Mouse (Mus musculus): ENCODE measurements at regions not wholly inside any gene's neighbourhood (a gene's known extent, or its start where the extent isn't known, plus 50 kb on each side); places are given as distances from the start of the nearest gene placed in this dataset.

DNA sequence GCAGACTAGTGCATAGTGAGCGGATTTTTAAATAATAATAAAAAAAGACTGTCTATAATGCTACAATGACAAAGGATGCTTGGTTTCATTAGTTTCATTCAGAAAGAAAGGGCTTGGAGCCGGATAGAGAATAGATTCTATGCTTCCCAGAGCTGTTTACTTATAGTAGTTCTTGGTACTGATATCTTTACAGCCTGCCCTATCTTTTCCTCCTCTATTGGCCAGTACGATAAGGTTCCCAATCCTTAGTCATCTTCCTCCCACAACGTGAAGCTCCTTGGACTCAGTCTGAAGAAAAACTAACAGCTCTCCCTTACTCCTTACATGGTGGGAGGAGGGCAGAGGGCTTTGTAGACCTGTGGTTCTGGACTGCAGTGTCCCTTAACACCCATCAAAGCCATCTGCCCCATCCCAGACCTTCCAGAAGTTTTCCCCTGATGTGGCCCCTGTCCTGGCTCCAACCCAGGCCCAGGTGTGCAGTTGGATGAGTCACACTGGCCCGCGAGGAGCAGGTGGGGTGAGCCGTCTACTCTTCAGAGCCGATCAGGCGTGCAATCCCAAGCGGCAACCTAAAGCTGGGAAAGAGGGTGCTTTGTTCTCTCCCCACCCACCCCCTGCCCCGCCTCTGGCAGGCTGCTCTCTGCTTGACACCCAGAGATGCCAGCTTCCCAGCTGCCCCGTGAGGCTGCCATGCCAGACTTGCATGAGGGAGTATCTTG is 262.2 kb downstream of the 1500009L16Rik start:
- no peak overlapping the region for H3K4me3 ChIP-seq
- WGBS = 46% methylated on average over 12 of the region's 12 CpGs
- H3K9me3 ChIP-seq = no peaks in the 10 kb centered on the region
- no peak overlapping the region for H3K4me2 ChIP-seq
- H3K4me1 ChIP-seq = no peaks in the 10 kb centered on the region
- no peak for ATAC-seq (replicated peaks)
- no peak overlapping the region for H3K9ac ChIP-seq
- H3K27me3 ChIP-seq (replicated peaks) = no peaks in the 10 kb centered on the region
- H3K27ac ChIP-seq = no peak overlapping the region
- no peaks in the 10 kb centered on the region for H3K36me3 ChIP-seq (replicated peaks)

DNA sequence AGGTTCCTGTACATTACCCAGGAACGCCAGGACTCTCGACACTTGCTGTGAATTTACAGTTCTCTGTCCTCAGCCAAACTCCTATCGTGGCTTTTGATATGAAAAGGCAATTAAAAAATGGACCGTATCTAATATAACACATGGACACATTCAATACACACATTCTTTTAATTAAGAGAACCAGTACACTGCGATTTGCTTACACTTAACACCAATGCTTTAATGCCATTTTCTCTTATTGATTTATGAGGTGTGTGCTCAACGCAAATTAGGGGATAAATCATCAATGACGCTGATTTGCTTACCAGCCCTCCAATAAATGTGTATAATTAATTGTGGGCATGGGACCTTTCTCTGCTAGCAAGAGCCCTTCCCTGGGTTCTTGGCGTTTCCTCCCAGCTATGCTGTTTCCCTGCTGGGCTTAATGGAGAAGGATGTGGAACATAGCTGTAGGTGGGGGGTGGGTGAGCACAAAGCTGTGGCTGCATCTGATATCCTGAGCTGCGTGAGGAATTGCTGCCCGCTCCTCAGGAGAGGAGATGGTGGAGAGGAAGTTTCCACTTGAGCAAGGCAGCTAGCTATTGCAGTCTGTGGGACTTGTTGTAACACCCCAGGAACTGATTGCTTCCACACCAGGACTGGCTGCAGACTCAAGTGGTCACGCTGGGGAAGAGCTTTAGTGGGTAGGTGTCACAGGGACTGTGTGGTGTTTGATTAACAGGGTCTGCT is 270.1 kb downstream of the 1500009L16Rik start:
- Histone ChIP-seq H3K4me2 (no peak overlapping the region), H3K36me3 (replicated peaks) (no peaks in the 10 kb centered on the region), H3K27me3 (replicated peaks) (no peaks in the 10 kb centered on the region), H3K9ac (no peak overlapping the region), H3K27ac (no peak overlapping the region), H3K4me3 (no peak overlapping the region), H3K4me1 (no peaks in the 10 kb centered on the region), H3K9me3 (no peaks in the 10 kb centered on the region)
- ATAC-seq (replicated peaks) = no peak
- WGBS = 85% methylated on average over 11 of the region's 11 CpGs

DNA sequence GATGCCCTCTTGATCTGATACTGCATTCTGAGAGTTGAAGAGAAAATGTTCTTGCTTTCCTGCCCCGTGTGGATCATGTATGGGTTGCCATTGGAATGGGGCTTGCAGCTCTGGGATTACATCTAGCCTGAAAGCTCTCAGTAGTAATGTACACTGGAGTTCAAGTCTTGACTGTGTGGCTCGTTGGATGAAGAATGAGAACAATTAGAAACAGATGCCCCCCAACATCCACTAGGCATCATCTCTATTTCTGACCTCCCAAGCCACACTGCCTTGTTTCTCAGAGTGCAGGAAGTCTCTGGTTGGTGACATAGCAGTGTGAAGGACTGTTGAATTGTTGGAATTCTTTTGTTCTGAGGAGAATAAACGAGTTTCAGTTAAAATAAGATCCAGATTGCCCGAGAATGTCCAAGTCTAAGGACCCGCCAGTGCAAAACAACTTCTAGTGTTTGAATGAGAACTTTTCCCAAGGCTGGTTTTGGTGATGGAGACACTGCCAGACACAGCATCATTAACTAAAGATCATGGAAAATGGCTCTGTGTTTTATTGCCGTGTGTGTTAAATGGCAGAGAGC is 272.4 kb downstream of the 1500009L16Rik start:
- Histone ChIP-seq H3K27me3 (replicated peaks) (no peaks in the 10 kb centered on the region), H3K4me2 (no peak overlapping the region), H3K4me1 (no peaks in the 10 kb centered on the region), H3K9me3 (no peaks in the 10 kb centered on the region), H3K27ac (no peak overlapping the region), H3K36me3 (replicated peaks) (no peaks in the 10 kb centered on the region), H3K9ac (no peak overlapping the region), H3K4me3 (no peak overlapping the region)
- ATAC-seq (replicated peaks) = no peak
- WGBS = 70% methylated on average over 6 of the region's 6 CpGs

DNA sequence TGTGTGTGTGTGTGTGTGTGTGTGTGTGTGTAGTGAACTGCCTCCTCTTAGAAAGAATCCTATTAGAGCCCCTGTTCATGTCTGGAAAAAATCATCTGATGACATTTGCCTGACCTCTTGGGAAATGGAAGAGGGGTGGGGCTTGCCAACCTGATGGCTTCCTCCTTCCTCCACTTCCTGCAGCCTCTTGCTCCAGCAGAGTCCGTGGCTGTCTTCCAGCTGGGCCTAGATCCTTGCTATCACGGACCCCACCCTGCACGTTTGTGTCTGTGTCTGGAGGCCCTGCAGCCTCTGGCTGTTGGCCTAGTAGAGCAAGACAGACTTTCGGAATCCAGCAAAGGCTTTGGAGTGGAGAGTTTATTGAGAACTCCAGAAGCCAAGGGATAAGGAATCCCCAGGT is 273.2 kb downstream of the 1500009L16Rik start:
- no peak overlapping the region for H3K4me2 ChIP-seq
- H3K9ac ChIP-seq = no peak overlapping the region
- 91% methylated on average over 4 of the region's 4 CpGs for WGBS
- no peak overlapping the region for H3K27ac ChIP-seq
- H3K36me3 ChIP-seq (replicated peaks) = no peaks in the 10 kb centered on the region
- ATAC-seq (replicated peaks) = no peak
- no peaks in the 10 kb centered on the region for H3K27me3 ChIP-seq (replicated peaks)
- H3K4me3 ChIP-seq = no peak overlapping the region
- H3K4me1 ChIP-seq = no peaks in the 10 kb centered on the region
- no peaks in the 10 kb centered on the region for H3K9me3 ChIP-seq

DNA sequence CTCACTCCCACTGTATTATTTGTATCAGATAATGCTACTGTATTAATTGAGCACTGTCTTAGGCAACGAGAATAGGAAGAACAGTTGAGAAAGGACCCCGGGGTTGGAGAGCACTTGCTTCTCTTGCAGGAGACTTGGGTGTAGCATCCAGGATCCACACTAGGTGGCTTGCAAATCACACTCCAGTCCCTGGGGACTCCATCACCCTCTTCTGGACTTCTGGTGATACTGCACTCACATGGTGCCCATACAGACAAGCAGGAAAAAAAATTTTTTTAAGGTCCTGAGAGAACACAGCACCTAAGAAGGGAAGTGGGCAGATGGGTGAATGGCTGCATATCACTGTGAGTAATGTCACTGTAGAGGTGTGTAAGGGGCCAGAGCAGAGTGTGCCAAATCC is 273.8 kb downstream of the 1500009L16Rik start:
- H3K4me3 ChIP-seq = no peak overlapping the region
- no peak overlapping the region for H3K9ac ChIP-seq
- H3K27me3 ChIP-seq (replicated peaks) = no peaks in the 10 kb centered on the region
- no peaks in the 10 kb centered on the region for H3K4me1 ChIP-seq
- no peaks in the 10 kb centered on the region for H3K36me3 ChIP-seq (replicated peaks)
- WGBS = 93% methylated on average over 2 of the region's 2 CpGs
- ATAC-seq (replicated peaks) = no peak
- no peak overlapping the region for H3K4me2 ChIP-seq
- H3K27ac ChIP-seq = no peak overlapping the region
- H3K9me3 ChIP-seq = no peaks in the 10 kb centered on the region

DNA sequence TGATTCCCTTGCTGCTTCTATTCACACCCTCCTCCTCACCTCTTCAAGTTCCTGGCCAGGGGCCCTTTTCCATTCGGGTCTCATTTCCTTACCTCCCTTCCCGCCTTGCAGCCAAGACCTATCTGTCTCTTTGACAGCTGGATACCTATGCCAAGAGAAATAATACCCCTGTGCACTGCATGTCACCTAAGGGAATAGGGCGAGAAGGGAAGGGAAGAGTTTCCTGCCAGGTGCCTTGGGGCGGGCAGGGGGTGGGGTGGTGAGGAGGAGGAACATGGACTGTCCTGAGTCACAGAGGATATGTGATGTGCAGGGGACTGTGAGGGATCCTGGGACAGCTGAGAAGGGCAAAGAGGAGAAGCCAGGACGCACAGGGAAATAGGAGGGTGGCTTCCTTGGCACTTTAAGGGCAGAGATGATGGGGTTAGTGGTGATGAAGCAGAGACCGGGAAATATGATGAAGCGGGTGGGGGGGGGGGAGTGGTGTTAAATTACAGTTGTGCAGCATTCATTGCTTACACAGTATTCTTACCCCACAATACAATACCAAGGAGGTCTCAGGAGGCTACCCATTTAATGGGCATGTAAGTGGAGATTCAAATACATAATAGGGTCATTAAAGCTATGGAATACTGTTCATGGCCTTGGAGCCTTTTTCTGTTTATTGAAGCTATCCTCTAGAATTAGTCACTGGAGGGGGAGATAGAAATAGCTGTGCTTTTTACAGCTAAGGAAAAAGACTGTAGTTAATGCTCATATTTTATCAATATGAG is 278.0 kb downstream of the 1500009L16Rik start:
- Histone ChIP-seq H3K27ac (no peak overlapping the region), H3K9me3 (no peaks in the 10 kb centered on the region), H3K27me3 (replicated peaks) (no peaks in the 10 kb centered on the region), H3K36me3 (replicated peaks) (no peaks in the 10 kb centered on the region), H3K4me1 (no peaks in the 10 kb centered on the region), H3K4me3 (no peak overlapping the region), H3K4me2 (no peak overlapping the region), H3K9ac (no peak overlapping the region)
- WGBS = 79% methylated on average over 7 of the region's 7 CpGs
- no peak for ATAC-seq (replicated peaks)

DNA sequence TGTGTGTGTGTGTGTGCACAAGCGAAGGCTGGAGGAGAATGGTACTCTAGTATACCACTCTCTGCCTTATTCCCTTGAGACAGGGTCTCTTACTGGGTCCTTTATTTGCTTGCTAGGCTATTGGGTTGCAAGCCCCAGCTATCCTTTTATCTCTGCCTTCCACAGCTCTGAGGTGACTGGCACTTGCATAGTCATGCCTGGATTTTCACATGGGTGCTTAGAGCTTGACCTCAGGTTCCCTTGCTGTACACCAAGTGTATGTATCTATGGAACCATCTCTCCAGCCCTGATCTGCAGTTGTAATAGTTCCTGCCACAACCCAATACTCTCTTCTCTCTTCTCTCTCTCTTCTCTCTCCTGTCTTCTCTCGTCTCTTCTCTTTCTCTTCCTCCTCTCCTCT is 280.1 kb downstream of the 1500009L16Rik start:
- Histone ChIP-seq H3K9me3 (no peaks in the 10 kb centered on the region), H3K9ac (no peak overlapping the region), H3K36me3 (replicated peaks) (no peaks in the 10 kb centered on the region), H3K27me3 (replicated peaks) (no peaks in the 10 kb centered on the region), H3K4me1 (no peaks in the 10 kb centered on the region), H3K27ac (no peak overlapping the region), H3K4me2 (no peak overlapping the region), H3K4me3 (no peak overlapping the region)
- ATAC-seq (replicated peaks) = no peak
- WGBS = 80% methylated on average over 2 of the region's 2 CpGs

DNA sequence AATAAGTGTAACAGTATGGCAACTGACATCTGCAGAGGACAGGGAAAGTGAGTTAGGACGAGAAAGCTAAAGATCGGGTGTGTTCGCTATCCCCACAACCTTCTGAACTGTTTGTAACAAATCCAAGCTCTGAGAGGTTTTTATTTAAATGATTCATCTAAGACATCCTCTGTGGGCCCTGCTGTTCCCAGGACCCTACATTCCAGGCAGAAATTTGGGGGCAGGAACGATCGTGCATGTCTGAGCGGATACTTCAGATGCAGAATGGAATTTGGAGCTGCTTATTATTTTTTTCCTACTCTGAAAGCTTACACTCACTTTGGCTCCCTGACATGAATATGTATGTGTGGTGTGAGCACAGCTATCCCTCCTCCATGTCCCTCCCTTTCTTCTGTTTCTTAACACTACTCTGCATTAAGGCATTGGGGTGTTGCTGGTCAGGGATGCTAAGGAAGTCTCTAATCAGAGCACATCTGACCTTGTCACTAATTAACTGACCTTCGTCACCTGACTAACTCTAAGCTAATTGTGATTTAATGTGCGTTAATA is 281.0 kb downstream of the 1500009L16Rik start:
- 69% methylated on average over 8 of the region's 8 CpGs for WGBS
- Histone ChIP-seq H3K9ac (no peak overlapping the region), H3K4me2 (no peak overlapping the region), H3K9me3 (no peaks in the 10 kb centered on the region), H3K27me3 (replicated peaks) (no peaks in the 10 kb centered on the region), H3K4me3 (no peak overlapping the region), H3K27ac (no peak overlapping the region), H3K4me1 (no peaks in the 10 kb centered on the region), H3K36me3 (replicated peaks) (no peaks in the 10 kb centered on the region)
- ATAC-seq (replicated peaks) = no peak

DNA sequence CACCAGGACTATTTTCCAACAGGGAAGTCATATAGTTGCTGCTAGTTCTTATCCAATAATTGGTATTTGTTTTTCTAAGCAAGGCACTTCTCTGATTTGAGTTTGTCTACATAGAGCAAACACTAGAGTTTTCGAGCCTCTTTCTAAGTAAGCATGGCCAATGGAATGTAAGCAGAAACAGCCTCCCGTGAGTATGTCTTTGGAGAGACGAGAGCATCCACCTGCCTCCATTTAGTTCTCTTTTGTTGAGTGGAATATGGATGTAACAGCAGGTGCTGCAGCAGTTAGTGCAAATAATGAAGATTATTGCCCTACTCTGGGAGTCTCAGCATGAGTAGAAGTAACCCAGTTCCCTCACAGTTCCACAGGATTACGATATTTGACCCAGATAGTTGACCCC is 286.3 kb downstream of the 1500009L16Rik start:
- H3K9me3 ChIP-seq = no peaks in the 10 kb centered on the region
- no peaks in the 10 kb centered on the region for H3K4me1 ChIP-seq
- no peak overlapping the region for H3K27ac ChIP-seq
- ATAC-seq (replicated peaks) = no peak
- no peaks in the 10 kb centered on the region for H3K36me3 ChIP-seq (replicated peaks)
- no peak overlapping the region for H3K4me2 ChIP-seq
- H3K4me3 ChIP-seq = no peak overlapping the region
- H3K9ac ChIP-seq = no peak overlapping the region
- no peaks in the 10 kb centered on the region for H3K27me3 ChIP-seq (replicated peaks)
- WGBS = 80% methylated on average over 4 of the region's 4 CpGs

DNA sequence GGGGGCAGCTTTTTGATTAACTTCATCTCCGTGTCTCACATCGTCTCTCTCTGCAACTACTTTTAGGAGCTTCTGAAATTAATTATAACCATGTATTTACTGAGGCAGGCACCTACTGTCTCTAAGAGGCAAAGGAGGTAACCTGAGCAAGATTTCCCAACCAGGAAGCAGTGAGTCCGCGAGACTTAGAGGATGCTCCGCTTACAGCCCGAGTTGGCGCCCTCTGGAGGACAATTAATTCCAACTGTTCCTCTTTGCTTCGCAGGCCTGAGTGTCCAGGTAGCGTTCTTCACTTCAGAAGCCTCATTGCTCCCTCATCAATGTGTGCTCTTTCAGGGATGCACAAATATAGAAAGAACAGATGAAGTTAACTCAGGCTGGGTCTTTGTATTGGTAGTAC is 296.7 kb downstream of the 1500009L16Rik start:
- Histone ChIP-seq H3K9me3 (no peaks in the 10 kb centered on the region), H3K4me1 (0 out of 2 replicates have a peak, but pooled peaks cover 2% of the 10 kb centered on the region), H3K27me3 (replicated peaks) (no peaks in the 10 kb centered on the region), H3K36me3 (replicated peaks) (no peaks in the 10 kb centered on the region), H3K27ac (no peak overlapping the region), H3K4me3 (no peak overlapping the region), H3K9ac (no peak overlapping the region), H3K4me2 (no peak overlapping the region)
- WGBS = 11% methylated on average over 9 of the region's 9 CpGs
- no peak for ATAC-seq (replicated peaks)

DNA sequence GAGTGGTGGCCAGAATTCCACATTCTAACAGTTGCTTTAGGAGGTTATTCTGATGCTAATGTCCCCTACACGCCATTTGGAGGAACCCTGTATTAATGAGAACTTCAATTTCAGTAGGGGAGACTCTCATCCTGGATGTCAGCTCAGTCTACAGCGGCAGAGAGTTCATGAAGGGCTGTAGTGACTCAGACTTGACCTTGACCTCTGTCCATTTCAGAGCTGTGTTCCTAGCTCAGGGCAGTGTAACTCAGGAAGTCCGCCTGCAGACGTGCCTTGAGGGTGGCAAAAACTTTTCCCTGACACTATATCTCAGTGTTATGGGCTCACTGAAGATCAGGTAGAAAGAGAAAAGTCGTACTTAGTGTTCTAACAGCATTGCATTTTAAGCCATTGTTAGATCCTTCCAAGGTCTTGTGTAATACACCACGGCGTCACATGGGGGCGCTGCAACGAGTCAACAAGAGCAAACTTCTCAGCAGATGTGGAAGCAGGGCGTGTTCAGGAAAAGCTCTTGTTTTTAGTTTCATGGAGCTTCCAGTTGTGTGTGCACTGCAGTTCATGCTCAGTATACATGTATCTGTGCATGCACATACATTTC is 297.5 kb downstream of the 1500009L16Rik start:
- H3K9ac ChIP-seq = no peak overlapping the region
- H3K4me3 ChIP-seq = no peak overlapping the region
- WGBS = 51% methylated on average over 10 of the region's 10 CpGs
- no peaks in the 10 kb centered on the region for H3K9me3 ChIP-seq
- no peaks in the 10 kb centered on the region for H3K36me3 ChIP-seq (replicated peaks)
- peaks cover 7% of the 10 kb centered on the region; the same call in 1 of the 2 replicates for H3K4me1 ChIP-seq
- H3K27me3 ChIP-seq (replicated peaks) = no peaks in the 10 kb centered on the region
- no peak overlapping the region for H3K27ac ChIP-seq
- no peak overlapping the region for H3K4me2 ChIP-seq
- no peak for ATAC-seq (replicated peaks)

Data from midbrain, embryonic 15.5 days (tissue).